Mouse (Mus musculus): Measurements from ENCODE around the gene Olfr323. TPM values are rescaled to one million over a fixed set of nuclear protein-coding genes. Genes with fewer than 3 reads are reported as not detected.

Olfr323 gene
- polyA plus RNA-seq, 1 experiment from 2014 or later: not detected

DNA sequence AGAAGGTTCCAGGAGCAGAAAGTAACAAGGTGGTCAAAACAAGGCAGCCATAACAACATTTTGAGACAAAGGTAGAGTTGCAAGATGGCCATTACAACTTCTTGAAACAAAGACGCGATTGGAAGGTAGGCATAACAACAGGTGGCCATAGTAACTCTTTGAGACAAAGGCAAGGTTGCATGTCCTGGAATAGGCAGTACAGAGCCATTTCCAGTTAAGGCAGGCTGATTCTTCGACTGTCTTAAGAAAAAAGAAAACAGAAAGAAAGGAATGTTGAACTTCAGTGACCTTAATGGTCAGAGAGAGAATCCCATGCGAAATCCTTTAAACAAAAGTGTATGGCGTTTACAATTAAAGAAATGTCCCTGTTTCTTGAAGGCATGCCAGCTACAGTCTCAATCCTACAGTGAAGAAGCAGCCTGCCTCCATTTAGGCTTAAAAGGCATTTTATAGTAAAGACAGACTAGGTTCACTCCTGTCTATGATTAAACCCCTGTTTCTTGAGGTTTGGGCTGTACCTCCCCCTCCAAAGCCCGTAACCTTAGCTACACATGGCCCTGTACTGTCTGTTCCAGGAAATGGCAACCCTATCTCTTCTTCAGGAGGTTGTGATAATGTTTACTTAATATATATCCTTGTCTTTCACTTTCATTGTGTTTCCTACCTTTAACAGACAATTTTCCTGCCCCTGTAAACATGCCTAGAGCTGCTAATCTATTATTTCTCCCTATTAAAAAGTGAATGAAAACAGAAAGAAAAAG, 27.3 kb downstream of the Olfr323 start:
- 82% methylated on average over 6 of the region's 6 CpGs for WGBS

DNA sequence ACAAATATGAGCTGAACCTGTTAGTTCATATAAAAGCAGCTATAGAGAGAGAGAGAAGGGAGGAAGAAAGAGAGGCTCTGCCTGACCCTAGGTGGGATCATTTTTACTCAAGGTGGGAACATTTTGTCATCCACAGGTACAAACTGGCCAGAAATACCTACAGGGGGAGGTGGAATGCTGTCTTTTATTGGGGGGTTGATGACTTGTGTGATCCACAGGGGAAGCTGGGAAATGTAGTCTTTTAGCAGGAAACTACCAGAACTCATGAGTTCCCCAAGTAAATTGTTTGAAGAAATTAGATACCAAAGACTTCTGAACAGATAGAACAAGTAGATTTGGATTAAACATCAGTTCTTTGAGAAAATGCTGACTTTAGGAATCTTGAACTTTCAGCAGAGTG, 28.2 kb downstream of the Olfr323 start:
- H3K9me3 ChIP-seq: no peaks in the 10 kb centered on the region
- H3K27ac ChIP-seq: no peak overlapping the region
- no peaks in the 10 kb centered on the region for H3K4me1 ChIP-seq (replicated peaks)
- H3K9ac ChIP-seq (replicated peaks): no peak overlapping the region
- no peak overlapping the region for H3K4me2 ChIP-seq
- H3K4me3 ChIP-seq (replicated peaks): no peak overlapping the region
- H3K36me3 ChIP-seq: no peaks in the 10 kb centered on the region
- ATAC-seq (ENCODE audit: insufficient number of reproducible peaks, insufficient read depth, low FRiP score, low TSS enrichment, low read depth): no peak
- H3K27me3 ChIP-seq: no peaks in the 10 kb centered on the region; the same call in 1 of the 2 replicates

More for the DNA sequence above, 27.3 kb downstream of the Olfr323 start:
- no peak for ATAC-seq (ENCODE audit: insufficient number of reproducible peaks, insufficient read depth, low FRiP score, low TSS enrichment, low read depth)
- Histone ChIP-seq H3K4me2 (no peak overlapping the region), H3K4me1 (replicated peaks) (no peaks in the 10 kb centered on the region), H3K9ac (replicated peaks) (no peak overlapping the region), H3K9me3 (no peaks in the 10 kb centered on the region), H3K36me3 (no peaks in the 10 kb centered on the region), H3K27me3 (no peaks in the 10 kb centered on the region; the same call in 1 of the 2 replicates), H3K27ac (no peak overlapping the region), H3K4me3 (replicated peaks) (no peak overlapping the region)

GRCm38 (mm10) chr11:58597837-58598236, 32.5 kb downstream of the Olfr323 start:
- H3K9me3 ChIP-seq: no peaks in the 10 kb centered on the region
- H3K9ac ChIP-seq (replicated peaks): no peak overlapping the region
- no peaks in the 10 kb centered on the region for H3K4me1 ChIP-seq (replicated peaks)
- no peaks in the 10 kb centered on the region for H3K36me3 ChIP-seq
- no peak for ATAC-seq (ENCODE audit: insufficient number of reproducible peaks, insufficient read depth, low FRiP score, low TSS enrichment, low read depth)
- no peaks in the 10 kb centered on the region; the same call in 1 of the 2 replicates for H3K27me3 ChIP-seq
- 87% methylated on average over 13 of the region's 13 CpGs for WGBS
- H3K4me2 ChIP-seq: no peak overlapping the region
- H3K27ac ChIP-seq: no peak overlapping the region
- H3K4me3 ChIP-seq (replicated peaks): no peak overlapping the region

DNA sequence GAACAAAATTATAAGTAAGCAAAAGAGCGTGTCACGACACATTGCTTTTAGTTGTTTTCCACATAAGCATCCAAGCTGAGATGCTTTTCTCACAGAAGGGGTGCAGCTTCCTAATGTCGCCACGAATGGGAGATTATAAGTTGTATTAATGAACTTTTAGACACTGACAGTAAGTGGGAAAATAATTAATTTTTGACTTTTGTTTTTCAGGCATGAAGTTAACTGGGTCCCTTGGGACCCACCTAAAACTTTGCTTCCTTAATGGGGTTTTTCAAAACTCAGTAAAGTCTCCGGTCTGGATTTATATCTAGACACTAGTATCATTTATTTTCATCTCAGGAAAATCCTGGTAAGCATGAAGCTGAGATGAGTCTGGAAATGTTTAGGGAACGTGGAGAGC, 35.5 kb downstream of the Olfr323 start, which contains the start of gene Olfr324:
Olfr324 (plus strand) TSS at position 301 of the 400 bp plus-strand sequence.
- no peak within 1 kb of the TSS for H3K27ac ChIP-seq
- H3K9ac ChIP-seq (replicated peaks): no peak within 1 kb of the TSS
- WGBS: 85% methylated on average over 6 of the region's 6 CpGs
- H3K36me3 ChIP-seq: no peaks in the 10 kb centered on the region
- no peaks in the 10 kb centered on the region for H3K4me1 ChIP-seq (replicated peaks)
- H3K4me3 ChIP-seq (replicated peaks): no peak within 1 kb of the TSS
- H3K27me3 ChIP-seq: no peaks in the 10 kb centered on the region; the same call in 1 of the 2 replicates
- no peaks in the 10 kb centered on the region for H3K9me3 ChIP-seq
- no peak for ATAC-seq (ENCODE audit: insufficient number of reproducible peaks, insufficient read depth, low FRiP score, low TSS enrichment, low read depth)
- H3K4me2 ChIP-seq: no peak within 1 kb of the TSS

- H3K27me3 ChIP-seq: no peaks in the 10 kb centered on the region
- H3K4me2 ChIP-seq: no peak overlapping the region
- H3K36me3 ChIP-seq: no peaks in the 10 kb centered on the region
- WGBS: 65% methylated on average over 3 of the region's 3 CpGs
- no peaks in the 10 kb centered on the region for H3K4me1 ChIP-seq (replicated peaks)
- no peaks in the 10 kb centered on the region for H3K9me3 ChIP-seq
- ATAC-seq (ENCODE audit: insufficient number of reproducible peaks, insufficient read depth, low FRiP score, low TSS enrichment, low read depth): no peak
- no peak overlapping the region for H3K27ac ChIP-seq
- no peak overlapping the region for H3K9ac ChIP-seq (replicated peaks)
- H3K4me3 ChIP-seq (replicated peaks): no peak overlapping the region
Observed at GRCm38 (mm10) chr11:58588620-58589250, 41.6 kb downstream of the Olfr323 start.

DNA sequence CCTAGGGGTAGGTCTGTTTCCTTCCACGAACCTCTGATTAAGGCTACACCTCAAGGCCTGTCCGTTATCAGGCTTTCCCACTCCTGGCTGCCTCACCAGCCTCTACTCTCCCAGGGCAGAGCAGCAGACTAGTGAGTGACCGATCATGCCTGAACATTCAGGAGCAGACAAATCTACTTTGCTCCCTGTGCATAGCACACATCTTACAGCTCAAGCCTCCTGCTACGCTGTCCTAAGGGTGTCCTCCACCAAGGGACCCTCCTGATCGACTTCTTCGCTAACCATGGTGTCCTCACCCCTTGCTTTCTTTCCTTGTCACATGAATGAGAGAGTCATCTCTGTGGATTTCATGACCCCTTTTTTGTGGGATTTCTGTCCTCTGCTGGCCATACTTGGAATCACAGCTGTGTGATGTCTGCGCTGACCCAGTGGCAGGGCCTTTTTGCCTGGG, 42.4 kb downstream of the Olfr323 start:
- ATAC-seq (ENCODE audit: insufficient number of reproducible peaks, insufficient read depth, low FRiP score, low TSS enrichment, low read depth): no peak
- Histone ChIP-seq H3K4me2 (no peak overlapping the region), H3K9ac (replicated peaks) (no peak overlapping the region), H3K4me3 (replicated peaks) (no peak overlapping the region), H3K27me3 (no peaks in the 10 kb centered on the region), H3K27ac (no peak overlapping the region), H3K9me3 (no peaks in the 10 kb centered on the region), H3K36me3 (no peaks in the 10 kb centered on the region), H3K4me1 (replicated peaks) (no peaks in the 10 kb centered on the region)
- 69% methylated on average over 7 of the region's 7 CpGs for WGBS

DNA sequence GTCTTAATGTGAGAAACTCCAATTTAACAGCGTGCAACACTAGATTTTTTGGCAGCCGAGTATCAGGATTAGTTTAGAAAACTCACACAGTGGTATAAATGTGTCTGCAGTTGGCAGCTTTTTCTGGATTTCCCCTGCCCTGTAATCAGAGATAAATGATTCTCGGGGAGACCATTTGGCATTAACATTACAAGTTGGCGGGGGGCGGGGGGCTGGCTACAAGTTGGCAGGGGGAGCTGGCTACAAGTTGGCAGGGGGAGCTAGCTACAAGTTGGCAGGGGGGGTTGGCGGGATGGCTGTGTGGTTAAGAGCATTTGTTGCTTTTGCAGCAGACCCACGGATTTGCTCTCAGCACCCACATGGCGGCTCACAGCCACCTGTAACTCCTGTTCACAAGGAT, 51.7 kb downstream of the Olfr323 start:
- no peak for ATAC-seq (ENCODE audit: insufficient number of reproducible peaks, insufficient read depth, low FRiP score, low TSS enrichment, low read depth)
- H3K27me3 ChIP-seq: no peaks in the 10 kb centered on the region
- 82% methylated on average over 8 of the region's 8 CpGs for WGBS
- no peaks in the 10 kb centered on the region for H3K9me3 ChIP-seq
- no peak overlapping the region for H3K27ac ChIP-seq
- no peaks in the 10 kb centered on the region for H3K36me3 ChIP-seq
- H3K4me2 ChIP-seq: no peak overlapping the region
- no peak overlapping the region for H3K4me3 ChIP-seq (replicated peaks)
- H3K9ac ChIP-seq (replicated peaks): no peak overlapping the region
- H3K4me1 ChIP-seq (replicated peaks): no peaks in the 10 kb centered on the region

- Histone ChIP-seq H3K9ac (replicated peaks) (no peak within 1 kb of the TSS), H3K4me3 (replicated peaks) (no peak within 1 kb of the TSS), H3K27me3 (no peaks in the 10 kb centered on the region), H3K4me2 (no peak within 1 kb of the TSS), H3K9me3 (no peaks in the 10 kb centered on the region), H3K4me1 (replicated peaks) (no peaks in the 10 kb centered on the region), H3K36me3 (no peaks in the 10 kb centered on the region), H3K27ac (no peak within 1 kb of the TSS)
- 98% methylated on average over 1 of the region's 1 CpGs for WGBS
- ATAC-seq (ENCODE audit: insufficient number of reproducible peaks, insufficient read depth, low FRiP score, low TSS enrichment, low read depth): no peak
Observed at GRCm38 (mm10) chr11:58577430-58577829, 52.9 kb downstream of the Olfr323 start, which contains the start of gene Olfr325. TSS of gene Olfr325 (plus strand) at chr11:58577730.

Other genes with a start within 250 kb of the Olfr323 start
- not detected in 2 replicates for gene 1810065E05Rik, start 209.4 kb downstream of the Olfr323 start, polyA plus RNA-seq (2016; fragmentation: Nextera tagmentation; extraction: Ambion mirVana)
- gene Gm12253, start 197.9 kb downstream of the Olfr323 start, polyA plus RNA-seq (2016; fragmentation: Nextera tagmentation; extraction: Ambion mirVana): not detected in 2 replicates
- gene Lypd9, start 177.6 kb downstream of the Olfr323 start, polyA plus RNA-seq (2016; fragmentation: Nextera tagmentation; extraction: Ambion mirVana): not detected in 2 replicates
- gene Olfr30, start 168.2 kb downstream of the Olfr323 start, polyA plus RNA-seq (2016; fragmentation: Nextera tagmentation; extraction: Ambion mirVana): not detected in 2 replicates
- not detected in 2 replicates for gene Olfr332, start 137.9 kb downstream of the Olfr323 start, polyA plus RNA-seq (2016; fragmentation: Nextera tagmentation; extraction: Ambion mirVana)
- gene Olfr331, start 127.9 kb downstream of the Olfr323 start, polyA plus RNA-seq (2016; fragmentation: Nextera tagmentation; extraction: Ambion mirVana): not detected in 2 replicates
- gene Olfr330, start 95.7 kb downstream of the Olfr323 start, polyA plus RNA-seq (2016; fragmentation: Nextera tagmentation; extraction: Ambion mirVana): not detected in 2 replicates
- gene Olfr329-ps, start 84.1 kb downstream of the Olfr323 start, polyA plus RNA-seq (2016; fragmentation: Nextera tagmentation; extraction: Ambion mirVana): not detected in 2 replicates
- gene Olfr328, start 74.9 kb downstream of the Olfr323 start, polyA plus RNA-seq (2016; fragmentation: Nextera tagmentation; extraction: Ambion mirVana): 0.08 and 0.09 TPM in 2 replicates
- gene Olfr224, start 59.9 kb downstream of the Olfr323 start, polyA plus RNA-seq (2016; fragmentation: Nextera tagmentation; extraction: Ambion mirVana): not detected in 2 replicates
- gene Olfr325, start 52.8 kb downstream of the Olfr323 start, polyA plus RNA-seq (2016; fragmentation: Nextera tagmentation; extraction: Ambion mirVana): not detected in 2 replicates
- gene Olfr324, start 35.4 kb downstream of the Olfr323 start, polyA plus RNA-seq (2016; fragmentation: Nextera tagmentation; extraction: Ambion mirVana): not detected in 2 replicates
- gene 2210407C18Rik, start 14.4 kb downstream of the Olfr323 start, polyA plus RNA-seq (2016; fragmentation: Nextera tagmentation; extraction: Ambion mirVana): not detected in 2 replicates
- 0.15 and 0.35 TPM in 2 replicates for gene Trim58, start 10.0 kb upstream of the Olfr323 start, polyA plus RNA-seq (2016; fragmentation: Nextera tagmentation; extraction: Ambion mirVana)
- not detected in 2 replicates for gene Olfr322, start 28.3 kb upstream of the Olfr323 start, polyA plus RNA-seq (2016; fragmentation: Nextera tagmentation; extraction: Ambion mirVana)
- not detected in 2 replicates for gene Olfr320, start 50.6 kb upstream of the Olfr323 start, polyA plus RNA-seq (2016; fragmentation: Nextera tagmentation; extraction: Ambion mirVana)
- not detected in 2 replicates for gene Olfr319, start 68.7 kb upstream of the Olfr323 start, polyA plus RNA-seq (2016; fragmentation: Nextera tagmentation; extraction: Ambion mirVana)
- gene Olfr318, start 93.5 kb upstream of the Olfr323 start, polyA plus RNA-seq (2016; fragmentation: Nextera tagmentation; extraction: Ambion mirVana): not detected in 2 replicates
- gene Olfr317, start 108.7 kb upstream of the Olfr323 start, polyA plus RNA-seq (2016; fragmentation: Nextera tagmentation; extraction: Ambion mirVana): not detected in 2 replicates
- gene Olfr316, start 122.2 kb upstream of the Olfr323 start, polyA plus RNA-seq (2016; fragmentation: Nextera tagmentation; extraction: Ambion mirVana): not detected in 2 replicates
- not detected in 2 replicates for gene Olfr315, start 142.7 kb upstream of the Olfr323 start, polyA plus RNA-seq (2016; fragmentation: Nextera tagmentation; extraction: Ambion mirVana)
- not detected in 2 replicates for gene Olfr314, start 152.5 kb upstream of the Olfr323 start, polyA plus RNA-seq (2016; fragmentation: Nextera tagmentation; extraction: Ambion mirVana)
- not detected in 2 replicates for gene Fam183b, start 171.5 kb upstream of the Olfr323 start, polyA plus RNA-seq (2016; fragmentation: Nextera tagmentation; extraction: Ambion mirVana)
- gene Olfr313, start 184.5 kb upstream of the Olfr323 start, polyA plus RNA-seq (2016; fragmentation: Nextera tagmentation; extraction: Ambion mirVana): not detected in 2 replicates
- not detected in 2 replicates for gene Olfr312, start 198.7 kb upstream of the Olfr323 start, polyA plus RNA-seq (2016; fragmentation: Nextera tagmentation; extraction: Ambion mirVana)
- not detected in 2 replicates for gene Olfr311, start 208.8 kb upstream of the Olfr323 start, polyA plus RNA-seq (2016; fragmentation: Nextera tagmentation; extraction: Ambion mirVana)
- 12.8 and 13.5 TPM in 2 replicates for gene Gm12258, start 216.7 kb upstream of the Olfr323 start, polyA plus RNA-seq (2016; fragmentation: Nextera tagmentation; extraction: Ambion mirVana)
- 8.9 and 11.0 TPM in 2 replicates for gene 2810021J22Rik, start 236.7 kb upstream of the Olfr323 start, polyA plus RNA-seq (2016; fragmentation: Nextera tagmentation; extraction: Ambion mirVana)

All from limb, embryonic 12.5 days (tissue).